Mouse (Mus musculus): ENCODE results near the gene Psme2b.
"Not testable (repeated sequence)": the region's sequence is repeated elsewhere in the genome, so short reads cannot be mapped to it uniquely, and the experiment has no call there.

DNA sequence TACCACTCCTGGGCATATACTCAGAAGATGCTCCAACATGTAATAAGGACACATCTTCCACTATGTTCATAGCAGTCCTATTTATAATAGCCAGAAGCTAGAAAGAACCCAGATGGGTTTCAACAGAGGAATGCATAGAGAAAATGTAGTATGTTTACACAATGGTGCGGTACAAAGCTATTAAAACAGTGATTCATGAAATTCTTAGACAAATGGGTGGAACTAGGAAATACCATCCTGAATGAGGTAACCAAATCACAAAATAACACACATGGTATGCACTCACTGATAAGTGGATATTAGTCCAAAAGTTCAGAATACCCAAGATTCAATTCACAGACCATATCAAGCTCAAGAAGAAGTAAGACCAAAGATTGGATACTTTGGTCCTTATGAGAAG, 28.7 kb upstream of the Psme2b start:
- not testable (repeated sequence) for TF ChIP-seq MAFK (IDR thresholded peaks at IDR 0.05; ENCODE audit: insufficient read depth, low read depth, low read length); CHD2 (IDR thresholded peaks at IDR 0.05; ENCODE audit: low read depth, low read length); ZC3H11A (IDR thresholded peaks at IDR 0.05; ENCODE audit: borderline replicate concordance, low read depth, low read length)
